Mouse (Mus musculus) CD4-positive, CD25-positive, alpha-beta regulatory T cell, adult 4 months (primary cell): ENCODE results near the gene Garnl3. TPM values are rescaled to one million over a fixed set of nuclear protein-coding genes. Genes with fewer than 3 reads are reported as not detected.
A peak's percentile ranks its signal among the peaks of the same experiment; 100 is the strongest.

Experiments
- ATAC-seq: one replicate; pipeline ENCODE4 v1.8.0; 2017
- polyA plus RNA-seq, 2 experiments: library from polyadenylated mRNA; unstranded; fragments of 100-300 nt; shearing (Covaris generic); gene quantifications; one replicate each; pipeline ENCODE4 v1.2.1; 2017

The Garnl3 gene
- under 1 TPM in 1 of 2 experiments, not detected in 1; 0.30 TPM for polyA plus RNA-seq

DNA sequence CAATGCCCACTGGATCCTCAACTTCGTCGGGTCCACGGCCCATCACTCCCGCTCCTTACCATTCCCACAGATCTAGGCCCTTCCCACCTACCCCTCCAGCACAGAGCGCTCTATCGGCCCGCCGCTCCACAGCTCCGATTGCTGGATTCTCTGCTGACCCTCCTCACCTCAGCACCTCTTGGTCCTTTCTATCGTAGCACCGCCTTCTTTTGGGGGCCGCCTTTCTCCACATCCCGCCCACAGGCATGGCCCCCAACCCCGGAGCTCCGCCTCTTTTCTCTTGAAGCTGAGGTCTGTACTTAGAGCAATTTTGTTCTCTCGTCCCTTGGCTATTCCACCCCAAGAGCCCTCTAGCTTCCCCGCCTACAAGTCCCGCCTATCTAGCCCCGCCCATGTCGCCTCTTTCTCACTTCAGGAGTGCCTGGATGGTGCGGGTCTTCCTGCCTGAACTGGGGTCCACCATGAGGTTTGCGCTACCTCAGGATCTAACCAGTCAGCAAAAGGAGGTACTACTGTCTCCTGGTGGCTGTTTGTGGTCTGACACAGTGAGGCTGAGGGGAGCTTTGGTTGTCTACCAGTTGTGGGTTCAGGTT lies at the start of gene Garnl3:
Garnl3 (minus strand) TSS at position 155 of the 593 bp plus-strand sequence.
- peak; percentile 50 for ATAC-seq

DNA sequence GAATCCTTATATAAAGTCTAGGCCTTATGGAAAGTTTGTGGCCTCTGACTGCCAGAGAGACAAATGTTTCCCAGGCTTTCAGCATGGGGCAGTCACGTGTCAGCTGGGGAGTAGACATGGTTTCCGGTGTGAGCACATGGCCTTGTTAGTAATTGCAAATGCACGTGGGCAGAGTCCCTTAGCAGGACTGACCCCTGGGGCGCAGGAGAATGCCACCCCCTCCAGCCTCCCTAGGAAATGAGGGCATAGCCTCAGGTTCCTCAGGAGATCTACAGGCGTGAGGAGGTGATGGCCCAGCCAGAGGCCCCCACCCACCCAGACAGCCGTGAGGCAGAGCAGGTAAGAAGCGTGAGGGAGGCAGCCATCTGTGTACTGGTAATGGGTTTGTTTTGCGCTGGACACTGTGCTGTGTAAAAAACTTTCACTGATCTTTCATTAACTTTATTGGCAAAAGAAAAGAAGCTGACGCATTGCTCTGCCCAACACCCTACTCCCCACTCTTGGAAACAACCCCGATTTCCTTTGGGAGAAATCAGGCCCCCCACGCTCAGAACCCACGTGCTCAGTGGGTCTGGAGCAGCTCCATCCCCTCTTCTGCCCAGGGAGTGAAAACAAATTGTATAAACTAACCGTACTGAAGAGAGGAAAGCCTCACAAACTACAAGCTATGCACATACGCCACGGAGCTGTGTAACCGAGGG lies 48.6 kb upstream of the Garnl3 start:
- peak; percentile 39 for ATAC-seq

- ATAC-seq = peak; percentile 12
These were observed 47.9 kb upstream of the Garnl3 start for GRCm38 (mm10) chr2:33179171-33179929.

DNA sequence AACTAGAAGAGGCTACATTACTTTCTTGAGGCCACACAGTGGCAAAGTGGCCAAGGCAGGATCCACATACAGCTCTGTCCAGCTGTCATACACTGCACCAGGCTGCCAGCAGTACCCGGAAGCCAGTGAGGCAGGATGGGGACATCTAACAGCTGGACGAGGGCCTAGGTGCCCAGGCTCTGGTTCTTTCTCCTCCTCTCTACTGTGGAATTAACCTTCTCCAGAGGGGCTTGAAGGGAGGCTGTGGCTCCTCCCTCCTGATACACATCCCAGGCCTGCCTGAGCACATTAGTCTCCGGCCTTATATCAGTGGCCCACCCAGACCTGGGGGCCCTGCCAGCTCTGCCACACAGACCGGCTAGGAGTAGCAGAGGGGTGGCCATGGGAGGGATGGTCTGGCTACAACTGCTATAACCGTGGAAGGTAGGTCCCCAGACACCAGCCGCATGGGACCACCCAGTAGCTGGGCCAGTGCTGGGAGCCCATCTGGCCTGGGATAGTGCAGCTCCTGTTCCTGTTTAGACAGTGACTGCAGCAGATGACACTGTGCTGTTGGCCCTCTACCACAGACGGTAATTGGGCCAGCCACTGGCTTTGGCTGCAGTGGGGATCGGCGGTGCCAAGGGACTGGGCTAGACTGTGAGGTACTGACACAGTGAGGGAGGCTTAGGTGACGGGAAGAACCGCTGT lies 46.9 kb upstream of the Garnl3 start:
- no peak for ATAC-seq

DNA sequence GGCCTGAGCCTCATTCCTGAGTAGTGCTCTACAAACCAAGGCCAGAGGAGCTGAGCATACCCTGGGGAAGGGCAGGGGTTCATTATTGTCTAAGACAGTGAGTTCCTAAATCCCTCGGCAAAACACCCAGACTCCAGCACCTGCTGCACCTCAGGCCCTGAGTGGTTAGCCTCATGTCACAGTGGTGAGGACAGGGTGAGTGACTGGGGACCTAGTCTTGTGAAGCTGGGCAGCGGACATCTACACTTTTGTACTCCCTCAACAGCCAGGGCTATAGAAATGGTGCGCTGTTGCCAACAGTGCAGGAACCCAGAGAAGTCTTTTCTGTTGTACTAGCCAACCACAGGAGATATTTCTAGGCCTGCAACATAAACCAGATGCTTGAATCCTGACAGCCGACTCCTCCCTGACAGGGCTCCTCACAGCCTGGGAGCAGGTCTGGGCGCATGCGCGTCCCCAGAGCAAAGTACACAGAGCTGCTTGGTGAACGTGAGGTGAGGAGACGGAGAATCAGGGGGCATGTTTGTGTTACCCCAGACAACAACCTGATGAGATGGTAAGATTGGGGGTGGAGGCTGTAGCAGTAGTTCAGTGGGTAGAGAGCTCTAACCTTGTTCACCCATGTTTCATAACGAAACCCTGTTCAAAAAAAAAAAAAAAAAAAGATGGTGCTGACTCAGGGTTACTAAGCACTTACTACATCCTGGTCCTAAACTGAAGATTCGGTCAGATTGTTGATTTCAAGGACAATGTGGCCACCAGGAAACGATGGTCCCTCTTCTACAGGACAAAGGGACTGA lies 46.2 kb upstream of the Garnl3 start:
- ATAC-seq = no peak

- no peak for ATAC-seq
These were observed 45.5 kb upstream of the Garnl3 start for GRCm38 (mm10) chr2:33176921-33177320.

GRCm38 (mm10) chr2:33176516-33176915 lies 45.1 kb upstream of the Garnl3 start:
- ATAC-seq = peak; percentile 78

DNA sequence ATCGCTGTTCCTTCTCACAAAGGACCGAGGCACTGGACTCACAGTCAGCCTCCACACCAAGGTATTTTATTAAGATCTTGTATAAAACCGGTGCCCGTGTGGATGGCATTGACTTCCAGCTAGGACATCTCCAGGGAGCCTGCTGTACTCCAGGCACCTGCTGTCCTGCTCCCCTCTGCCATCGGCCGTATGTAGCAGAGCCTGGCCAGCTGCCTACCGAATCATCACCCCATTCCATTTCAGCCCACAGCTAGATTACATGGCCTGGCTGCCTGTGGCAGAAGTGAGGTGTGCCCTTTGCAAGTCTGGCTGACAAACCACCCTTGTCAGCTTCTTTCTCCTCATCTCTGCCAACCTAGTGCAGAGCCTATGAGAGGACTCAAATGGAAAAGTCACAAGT lies 42.2 kb upstream of the Garnl3 start:
- no peak for ATAC-seq

GRCm38 (mm10) chr2:33173126-33173525 lies 41.7 kb upstream of the Garnl3 start:
- ATAC-seq = peak; percentile 33

DNA sequence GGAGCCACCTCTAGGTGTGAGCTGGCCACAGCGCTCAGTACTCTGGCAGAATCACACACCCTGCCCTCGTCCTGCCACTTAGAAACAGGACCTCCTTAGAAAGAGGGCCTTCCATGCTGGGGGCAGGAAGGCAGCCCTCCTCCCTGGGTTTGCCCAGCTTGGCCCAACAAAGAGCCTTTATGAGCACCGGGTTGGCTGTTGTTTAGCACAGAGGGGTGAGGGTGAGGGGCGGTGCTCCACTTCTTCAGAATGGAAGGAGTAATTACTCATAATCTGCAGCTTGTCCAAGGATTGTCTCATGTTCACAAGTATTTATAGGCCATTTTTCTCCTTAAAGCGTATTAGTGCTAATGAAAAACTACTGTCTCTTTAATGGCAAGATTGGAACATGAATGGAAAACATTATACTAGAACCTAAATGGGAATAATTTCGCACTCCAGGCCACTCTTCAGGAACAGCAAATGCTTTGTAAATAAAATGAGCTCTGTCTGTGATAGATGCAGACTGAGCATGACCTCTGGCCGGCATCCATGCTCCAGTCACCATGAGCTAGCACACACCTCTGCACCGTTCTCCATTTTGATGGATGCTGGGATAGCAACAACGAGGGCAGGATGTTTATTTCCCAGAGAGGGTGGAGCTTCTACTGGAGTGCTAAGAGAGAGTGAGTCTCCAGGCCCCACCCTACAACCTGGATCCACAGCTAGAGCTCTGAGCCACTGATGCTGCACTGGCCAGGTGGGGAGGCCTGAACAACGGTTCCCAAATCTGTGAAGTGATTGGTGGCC lies 39.5 kb upstream of the Garnl3 start:
- ATAC-seq = no peak

DNA sequence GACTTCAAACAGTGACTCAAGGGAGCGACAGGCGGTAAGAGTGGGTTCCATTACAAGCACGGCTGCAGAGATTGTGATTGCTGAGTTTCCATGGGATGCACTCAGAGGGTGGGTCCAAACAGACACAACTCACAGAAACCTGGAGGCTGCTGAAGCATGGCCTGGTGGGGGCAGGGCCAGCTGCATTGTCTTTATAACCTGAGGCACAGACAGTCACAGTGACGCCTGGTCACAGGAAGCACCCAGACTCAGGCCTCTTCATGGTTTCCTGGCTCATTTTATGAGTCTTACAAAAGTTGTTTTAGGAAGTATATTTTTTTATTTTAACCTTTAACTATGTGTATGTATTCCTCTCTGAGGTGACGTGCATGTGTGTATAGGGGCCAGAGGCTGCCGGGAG lies 38.0 kb upstream of the Garnl3 start:
- peak; percentile 58 for ATAC-seq

DNA sequence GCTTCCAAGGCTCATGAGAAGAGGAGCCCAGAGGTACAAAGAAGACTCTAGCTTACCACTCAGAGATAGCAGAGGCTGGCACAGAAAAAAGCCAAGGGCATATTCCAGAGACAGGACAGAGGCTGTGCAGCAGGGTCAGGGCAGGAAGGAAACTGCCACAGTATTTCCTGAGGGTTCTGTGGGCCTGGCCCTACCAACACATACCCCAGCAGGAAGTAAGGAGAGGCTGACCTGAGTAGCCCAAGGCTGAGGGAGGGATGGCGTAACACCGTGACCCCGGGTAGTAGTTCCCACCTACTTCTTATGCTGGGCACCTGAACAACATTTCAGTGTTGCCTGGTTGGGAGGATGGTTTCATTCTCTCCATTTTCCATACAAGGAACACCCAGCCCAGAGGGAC lies 35.6 kb upstream of the Garnl3 start:
- no peak for ATAC-seq

- no peak for ATAC-seq
These were observed 34.4 kb upstream of the Garnl3 start for GRCm38 (mm10) chr2:33165710-33166374.

DNA sequence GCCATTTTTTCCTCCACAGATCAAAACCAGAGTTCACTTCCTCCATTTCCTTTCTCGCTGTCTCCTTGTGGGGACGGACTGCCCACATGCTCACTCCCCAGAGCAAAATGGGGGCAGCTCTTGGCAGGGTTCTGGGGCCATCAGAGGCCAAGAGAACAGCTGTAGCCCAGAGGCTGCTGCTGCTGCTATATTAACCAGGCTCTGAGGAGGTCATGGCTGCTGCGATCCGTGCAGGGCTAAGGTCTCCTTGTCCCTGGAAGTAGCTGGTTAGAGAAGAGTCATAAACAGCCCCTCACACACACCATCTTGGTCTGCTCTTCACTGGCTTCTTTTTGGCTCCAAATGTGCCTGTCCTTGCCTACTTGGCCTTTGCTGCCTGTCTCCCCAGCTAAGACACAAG lies 33.8 kb upstream of the Garnl3 start:
- no peak for ATAC-seq

- no peak for ATAC-seq
These were observed 33.2 kb upstream of the Garnl3 start for GRCm38 (mm10) chr2:33164646-33165045.

GRCm38 (mm10) chr2:33162126-33162525 lies 30.7 kb upstream of the Garnl3 start:
- ATAC-seq = no peak

- no peak for ATAC-seq
These were observed 29.0 kb upstream of the Garnl3 start for GRCm38 (mm10) chr2:33160326-33160973.

GRCm38 (mm10) chr2:33159593-33159992 lies 28.1 kb upstream of the Garnl3 start:
- no peak for ATAC-seq

GRCm38 (mm10) chr2:33158895-33159294 lies 27.4 kb upstream of the Garnl3 start:
- no peak for ATAC-seq

- ATAC-seq = no peak
These were observed 24.9 kb upstream of the Garnl3 start for GRCm38 (mm10) chr2:33156283-33156781.
